Mouse (Mus musculus) mouse trophoblast stem cell (cell line): ENCODE measurements around the gene Mex3a.

Source experiments
- in situ Hi-C, 2 experiments: fragments of 300-500 bp; cut with MseI, MboI; formaldehyde crosslinking; loops; 2 replicates in 1 of 2; 3 replicates in 1 of 2; pipeline ENCODE4 v1.15.1; 2025

Gene Mex3a

DNA sequence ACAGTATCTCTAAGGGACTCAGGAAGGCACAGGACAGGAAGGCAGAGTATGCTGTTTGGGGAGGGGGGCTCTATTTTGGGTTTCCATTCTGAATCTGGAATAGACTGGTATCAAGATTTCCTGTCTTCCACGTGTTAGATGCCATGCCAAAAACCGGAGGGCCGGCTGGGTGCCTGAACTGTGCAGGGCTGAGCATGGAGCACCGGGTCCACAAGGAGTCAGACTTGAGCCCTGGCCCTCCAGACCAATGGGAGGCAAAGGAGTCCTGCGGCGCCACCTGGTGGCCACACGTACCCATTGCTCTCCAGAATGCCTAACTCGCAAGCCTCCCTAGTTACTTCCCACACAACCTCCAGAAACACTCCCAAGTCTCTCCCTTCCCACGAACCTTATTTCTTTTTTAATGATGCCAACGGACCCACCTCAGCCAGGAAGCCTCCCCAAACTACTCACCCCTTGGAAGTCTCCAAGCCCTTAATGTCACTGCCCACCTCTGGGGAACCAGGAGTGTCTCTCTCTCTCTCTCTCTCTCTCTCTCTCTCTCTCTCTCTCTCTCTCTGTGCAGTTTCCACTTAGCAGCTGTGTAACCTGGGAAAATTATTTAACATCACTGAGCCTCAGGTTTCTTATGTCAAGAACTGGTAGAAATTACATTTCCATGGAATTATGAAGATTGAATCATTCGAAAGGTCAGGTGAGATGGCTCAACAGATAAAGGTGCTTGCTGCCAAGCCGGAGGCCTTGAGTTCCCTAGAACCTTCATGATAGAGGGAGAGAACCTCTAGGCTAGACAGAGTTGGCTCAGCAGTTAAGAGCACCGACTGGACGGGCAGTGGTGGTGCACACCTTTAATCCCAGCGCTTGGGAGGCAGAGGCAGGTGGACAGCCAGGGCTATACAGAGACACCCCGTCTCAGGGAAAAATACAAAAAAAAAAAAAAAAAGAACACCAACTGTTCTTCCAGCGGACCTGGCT is 5.8 kb upstream of the Mex3a start:
- in situ Hi-C loops, result loop anchor here in 1 of 2 experiments (10.0 kb wide), 1 partner anchor 122 kb away; no protein-coding TSS in a partner anchor

DNA sequence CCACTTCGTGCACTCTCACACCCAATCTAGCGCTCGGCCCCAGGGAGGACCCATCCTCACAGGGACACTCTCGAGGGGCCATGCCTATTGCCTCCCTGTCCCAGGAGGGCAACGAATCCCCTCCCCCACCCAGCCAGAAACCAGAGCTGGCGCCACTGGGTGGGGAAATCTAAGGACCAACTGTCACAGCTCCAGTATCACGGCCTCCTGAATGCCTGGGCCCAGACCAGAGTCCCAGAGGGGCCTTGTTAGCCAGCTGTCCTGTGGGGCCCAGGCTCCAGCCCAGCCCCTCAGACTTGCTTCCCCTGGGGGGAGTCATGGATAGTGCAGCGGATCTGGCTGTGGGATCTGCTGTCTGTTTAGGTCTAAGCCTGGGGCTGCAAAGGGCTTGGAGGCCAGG is 4.6 kb upstream of the Mex3a start:
- in situ Hi-C loops, result loop anchor here in 1 of 2 experiments (10.0 kb wide), 1 partner anchor 123 kb away; no protein-coding TSS in a partner anchor

DNA sequence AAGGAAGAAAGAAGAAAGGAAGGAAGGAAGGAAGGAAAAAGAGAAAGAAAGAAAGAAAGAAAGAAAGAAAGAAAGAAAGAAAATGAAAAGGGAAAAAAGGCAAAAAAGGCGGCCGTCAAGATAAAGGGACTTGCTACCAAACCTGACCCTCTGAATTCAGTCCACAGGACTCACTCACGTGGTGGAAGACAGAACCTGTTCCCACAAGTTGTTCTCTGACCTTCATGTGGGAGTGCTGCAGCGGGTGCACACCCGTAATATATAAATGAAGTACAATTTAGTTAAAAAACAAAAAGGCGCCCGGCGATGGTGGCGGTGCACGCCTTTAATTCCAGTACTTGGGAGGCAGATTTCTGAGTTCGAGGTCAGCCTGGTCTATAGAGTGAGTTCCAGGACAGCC is 3.5 kb upstream of the Mex3a start:
- in situ Hi-C loops, result loop anchor here in 1 of 2 experiments (10.0 kb wide), 1 partner anchor 124 kb away; no protein-coding TSS in a partner anchor

DNA sequence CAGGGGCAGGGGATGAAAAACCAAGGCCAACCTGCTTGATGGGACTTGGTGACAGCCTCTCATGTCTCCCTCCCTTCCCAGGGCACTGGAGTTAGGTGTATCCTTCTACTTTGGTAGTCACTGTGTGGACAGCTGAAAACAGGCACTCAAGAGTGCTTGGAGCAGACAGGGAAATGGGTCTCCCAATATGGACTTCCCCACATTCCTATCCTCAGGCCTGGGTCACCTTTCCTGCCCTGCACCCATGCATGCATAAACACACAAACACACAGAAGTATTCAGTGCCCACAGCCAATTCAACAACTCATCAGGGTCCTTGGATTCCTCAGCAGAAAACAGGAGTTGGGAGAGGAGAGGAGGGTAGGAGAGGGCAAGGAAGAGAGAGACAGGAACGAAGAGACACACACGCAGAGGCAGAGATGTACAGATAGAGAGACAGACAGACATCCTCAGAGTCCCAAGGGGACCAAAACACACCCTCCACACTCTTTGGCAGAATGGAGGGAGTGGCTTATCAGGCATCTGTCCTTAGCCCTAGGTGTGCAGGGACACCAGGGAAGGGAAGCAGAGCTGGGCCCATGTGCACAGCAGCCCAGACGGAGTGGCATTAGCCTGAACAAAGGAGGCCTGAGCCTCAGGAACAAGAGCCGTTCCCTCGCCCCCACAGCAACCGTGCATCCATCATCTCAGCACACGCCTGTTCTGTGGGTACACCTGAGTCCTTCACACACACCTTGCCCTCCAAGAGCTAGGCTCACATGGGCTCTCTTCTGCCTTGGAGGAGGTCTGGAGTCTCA is 2.8 kb upstream of the Mex3a start:
- in situ Hi-C loops, result loop anchor here in 1 of 2 experiments (10.0 kb wide), 1 partner anchor 125 kb away; no protein-coding TSS in a partner anchor

DNA sequence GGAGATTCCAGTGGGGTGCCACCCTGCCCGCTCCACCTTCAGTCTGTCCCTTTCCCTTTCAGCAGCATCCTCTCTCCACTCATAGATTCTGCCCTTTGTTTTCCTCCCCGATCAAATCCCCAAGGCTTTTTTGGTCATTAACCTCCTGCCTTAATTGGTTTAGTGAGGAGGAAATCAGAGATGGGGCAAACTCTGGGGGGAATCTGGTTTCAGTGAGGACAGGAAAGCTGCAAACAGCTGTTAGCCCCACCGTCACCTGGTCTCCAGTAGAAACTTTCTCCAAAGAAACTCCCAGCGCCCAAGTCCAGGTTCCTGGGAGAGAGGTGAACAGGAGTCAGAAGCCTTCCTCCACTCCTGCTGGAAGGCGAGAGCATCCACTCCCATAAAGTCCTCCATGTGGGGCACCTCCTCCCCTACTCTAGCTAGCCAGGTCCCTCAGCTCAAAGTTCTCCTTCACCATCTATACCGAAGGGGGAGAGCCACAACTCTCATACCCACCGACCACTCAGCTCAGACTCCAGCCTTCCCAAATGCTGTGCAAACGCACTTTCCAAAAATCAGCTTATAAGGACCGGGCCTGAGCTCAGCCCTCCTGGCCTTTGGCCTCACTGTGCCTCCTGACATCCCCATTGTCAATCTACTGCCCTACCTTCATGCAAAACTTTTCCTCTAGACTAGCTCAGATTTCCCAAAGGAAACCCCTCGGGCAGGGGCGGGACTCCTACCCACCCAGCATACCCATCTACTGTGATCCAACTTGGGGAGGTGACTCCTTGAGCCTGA is 1.9 kb upstream of the Mex3a start:
- in situ Hi-C loops, result no loop called here

DNA sequence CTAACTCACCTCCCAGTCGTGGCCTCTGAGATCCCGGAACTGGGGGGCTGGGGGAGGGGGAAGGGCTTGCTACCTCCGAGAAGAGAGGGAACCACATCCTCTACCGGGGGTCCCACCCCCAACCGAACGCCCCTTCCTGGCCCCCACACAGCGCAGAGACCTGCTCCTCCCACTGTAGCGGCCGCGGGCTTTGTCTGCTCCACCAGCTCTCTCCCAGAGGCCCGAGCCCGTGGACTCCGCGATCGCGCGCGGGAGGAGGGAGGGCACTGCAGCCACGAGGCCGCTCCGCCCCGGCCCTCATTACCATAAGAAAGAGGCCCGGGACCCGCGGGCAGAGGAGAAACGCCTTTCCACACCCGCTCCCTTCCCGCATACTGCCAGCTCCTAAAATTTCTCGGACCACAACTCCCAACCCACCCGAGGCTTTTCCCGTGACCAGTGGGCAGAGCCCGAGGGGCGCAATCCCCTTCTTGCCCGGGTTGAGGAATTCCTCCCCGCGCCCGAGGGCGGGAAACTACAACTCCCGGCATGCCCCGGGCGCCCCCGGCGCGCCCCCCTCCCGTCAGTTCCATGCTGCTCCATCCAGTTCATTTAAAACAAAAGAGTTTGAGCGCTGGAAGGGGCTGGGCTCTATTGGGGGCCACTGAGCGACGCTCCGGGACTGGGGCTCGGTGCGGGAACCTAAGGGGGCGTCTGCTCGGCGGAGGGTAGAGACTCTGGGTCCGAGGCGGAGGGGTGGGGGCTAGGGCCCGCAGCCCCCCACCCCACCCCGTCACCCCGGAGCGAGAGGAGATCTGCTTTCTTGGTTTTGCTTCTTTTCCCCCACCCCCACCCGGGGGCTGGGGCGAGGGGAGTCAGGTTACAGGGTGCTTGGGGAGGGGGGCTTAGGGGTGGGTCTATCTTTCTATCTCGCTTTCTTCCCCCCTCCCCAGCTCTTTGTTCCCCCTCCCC is 572 bp upstream of the Mex3a start:
- in situ Hi-C loops, result no loop called here

DNA sequence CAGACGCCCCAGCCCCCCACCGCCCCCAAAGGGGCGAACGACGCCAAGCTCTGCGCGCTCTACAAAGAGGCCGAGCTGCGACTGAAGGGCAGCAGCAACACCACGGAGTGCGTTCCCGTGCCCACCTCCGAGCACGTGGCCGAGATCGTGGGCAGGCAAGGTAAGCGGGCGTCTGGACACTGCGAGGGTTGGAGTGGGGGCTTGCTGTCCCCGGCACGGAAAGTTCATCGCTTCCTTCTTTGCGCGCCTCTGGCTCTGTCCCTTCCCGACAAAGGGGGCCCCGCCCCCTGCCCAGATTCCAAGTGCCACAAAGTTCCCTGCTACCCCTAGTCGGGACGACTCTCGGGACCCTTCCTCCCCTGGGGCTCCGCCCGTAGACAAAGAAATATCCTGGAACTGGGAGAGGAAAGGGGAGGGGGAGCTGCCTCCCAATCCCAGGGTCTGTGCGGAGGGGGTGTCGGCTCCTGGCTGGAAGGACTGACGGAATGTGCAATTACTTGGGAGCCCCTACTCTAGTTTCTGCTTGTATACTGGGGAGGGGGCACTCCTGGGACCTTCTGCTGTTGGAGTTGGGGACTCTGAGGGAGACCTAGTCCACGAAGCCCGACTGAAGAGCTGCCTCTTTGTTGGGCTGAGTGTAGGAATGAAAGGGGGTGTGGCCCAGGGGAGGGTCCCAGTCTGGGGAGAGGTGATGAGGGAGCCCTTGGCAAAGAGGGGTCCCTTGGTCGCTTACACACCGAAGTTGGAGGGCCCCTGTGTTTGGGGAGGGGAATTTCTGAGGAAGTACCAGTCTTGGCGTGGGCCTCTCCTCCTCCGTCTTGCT is 705 bp downstream of the Mex3a start:
- in situ Hi-C loops, result no loop called here

DNA sequence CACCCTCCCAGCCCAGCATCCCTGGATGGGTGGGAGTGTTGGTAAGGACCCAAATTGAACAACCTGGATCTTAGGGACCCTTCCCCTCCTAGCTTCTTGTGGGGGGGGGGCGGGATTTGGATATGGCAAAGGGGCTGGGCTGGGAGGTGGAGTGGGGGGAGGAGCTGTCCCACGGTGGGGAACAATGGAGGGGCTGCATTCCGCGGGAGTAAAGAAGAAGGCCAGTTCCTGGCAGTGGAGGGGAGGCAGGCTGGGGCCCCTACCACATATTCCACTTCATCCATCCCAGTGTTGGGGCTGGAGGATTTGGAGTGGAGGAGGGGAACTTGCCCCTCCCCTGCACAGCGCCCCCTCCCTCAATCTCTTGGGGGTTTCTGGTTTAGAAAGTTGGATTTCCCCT is 1.5 kb downstream of the Mex3a start:
- in situ Hi-C loops, result no loop called here

DNA sequence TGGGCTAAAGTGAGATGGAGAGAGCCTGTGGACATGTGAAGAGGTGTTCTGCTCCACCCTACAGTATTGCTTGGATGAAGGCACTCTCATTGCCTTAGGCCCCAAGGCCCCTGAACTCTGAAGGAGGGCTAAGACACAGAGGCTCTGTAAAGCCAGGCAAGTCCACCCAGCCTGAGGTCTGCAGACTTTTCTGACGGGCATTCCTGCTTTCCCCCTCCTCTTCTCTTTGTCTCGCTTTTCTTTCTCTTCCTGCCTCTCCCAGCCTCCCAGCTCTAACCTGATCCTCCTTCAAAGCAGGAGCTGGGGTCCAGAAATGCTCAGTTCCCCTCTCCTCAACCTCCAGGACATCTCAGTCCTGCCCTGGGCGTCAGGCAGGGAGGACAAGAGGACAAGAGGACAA is 2.8 kb downstream of the Mex3a start:
- in situ Hi-C loops, result no loop called here

DNA sequence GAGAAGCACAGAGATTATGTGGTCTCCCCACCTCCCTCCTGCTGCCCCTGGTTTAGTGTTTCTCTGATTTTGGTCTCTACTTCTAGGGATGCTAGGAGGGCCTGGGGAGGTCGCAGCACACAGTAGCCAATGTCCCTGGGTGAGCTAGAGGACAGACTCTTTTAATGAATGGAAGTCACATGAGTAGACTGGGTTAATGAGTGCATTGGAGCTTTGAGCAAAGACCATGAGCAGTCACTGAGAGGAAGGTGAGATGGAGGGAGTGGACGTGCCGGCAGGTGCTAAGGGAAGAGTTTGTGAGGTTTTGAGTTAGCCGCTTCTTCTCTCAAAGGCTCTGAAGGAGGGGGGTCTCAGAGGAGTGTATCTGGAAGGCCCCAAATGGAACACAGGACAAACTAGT is 3.3 kb downstream of the Mex3a start:
- in situ Hi-C loops, result no loop called here

DNA sequence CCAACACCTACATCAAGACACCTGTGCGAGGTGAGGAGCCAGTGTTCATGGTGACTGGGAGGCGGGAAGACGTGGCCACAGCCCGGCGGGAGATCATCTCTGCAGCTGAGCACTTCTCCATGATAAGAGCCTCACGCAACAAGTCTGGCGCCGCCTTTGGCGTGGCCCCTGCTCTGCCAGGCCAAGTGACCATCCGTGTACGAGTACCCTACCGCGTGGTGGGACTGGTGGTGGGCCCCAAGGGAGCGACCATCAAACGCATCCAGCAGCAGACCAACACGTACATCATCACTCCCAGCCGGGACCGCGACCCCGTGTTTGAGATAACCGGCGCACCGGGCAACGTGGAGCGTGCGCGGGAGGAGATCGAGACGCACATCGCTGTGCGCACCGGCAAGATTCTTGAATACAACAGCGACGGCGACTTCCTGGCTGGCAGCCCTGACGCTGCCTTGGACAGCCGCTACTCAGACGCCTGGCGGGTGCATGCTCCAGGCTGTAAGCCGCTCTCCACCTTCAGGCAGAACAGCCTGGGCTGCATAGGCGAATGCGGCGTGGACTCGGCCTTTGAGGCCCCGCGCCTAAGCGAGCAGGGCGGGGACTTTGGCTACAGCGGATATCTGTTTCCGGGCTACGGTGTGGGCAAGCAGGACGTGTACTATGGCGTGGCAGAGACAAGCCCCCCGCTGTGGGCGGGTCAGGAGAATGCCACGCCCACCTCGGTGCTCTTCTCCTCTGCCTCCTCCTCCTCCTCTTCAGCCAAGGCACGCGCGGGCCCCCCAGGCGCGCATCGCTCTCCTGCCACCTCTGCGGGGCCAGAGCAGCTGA is 4.1 kb downstream of the Mex3a start:
- in situ Hi-C loops, result no loop called here

DNA sequence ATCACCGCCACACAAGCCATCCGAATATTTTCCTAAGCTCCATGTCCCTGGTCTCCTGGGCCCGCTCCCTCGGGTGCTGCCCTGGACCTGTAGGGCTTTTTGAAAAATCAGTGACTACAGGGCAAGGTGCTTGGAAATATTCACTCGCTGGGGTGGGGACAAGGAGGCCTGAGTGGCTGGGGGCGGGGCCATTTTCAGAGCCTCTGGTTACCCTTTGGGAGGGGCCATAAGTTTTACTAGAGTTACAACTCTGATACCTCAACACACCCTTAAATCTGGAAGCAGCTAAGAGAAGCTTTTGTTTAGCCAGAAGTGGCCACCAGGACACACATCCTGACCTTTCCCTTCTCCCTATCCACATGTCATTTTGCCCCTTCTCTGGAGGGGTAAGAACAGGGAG is 5.0 kb downstream of the Mex3a start:
- in situ Hi-C loops, result no loop called here

DNA sequence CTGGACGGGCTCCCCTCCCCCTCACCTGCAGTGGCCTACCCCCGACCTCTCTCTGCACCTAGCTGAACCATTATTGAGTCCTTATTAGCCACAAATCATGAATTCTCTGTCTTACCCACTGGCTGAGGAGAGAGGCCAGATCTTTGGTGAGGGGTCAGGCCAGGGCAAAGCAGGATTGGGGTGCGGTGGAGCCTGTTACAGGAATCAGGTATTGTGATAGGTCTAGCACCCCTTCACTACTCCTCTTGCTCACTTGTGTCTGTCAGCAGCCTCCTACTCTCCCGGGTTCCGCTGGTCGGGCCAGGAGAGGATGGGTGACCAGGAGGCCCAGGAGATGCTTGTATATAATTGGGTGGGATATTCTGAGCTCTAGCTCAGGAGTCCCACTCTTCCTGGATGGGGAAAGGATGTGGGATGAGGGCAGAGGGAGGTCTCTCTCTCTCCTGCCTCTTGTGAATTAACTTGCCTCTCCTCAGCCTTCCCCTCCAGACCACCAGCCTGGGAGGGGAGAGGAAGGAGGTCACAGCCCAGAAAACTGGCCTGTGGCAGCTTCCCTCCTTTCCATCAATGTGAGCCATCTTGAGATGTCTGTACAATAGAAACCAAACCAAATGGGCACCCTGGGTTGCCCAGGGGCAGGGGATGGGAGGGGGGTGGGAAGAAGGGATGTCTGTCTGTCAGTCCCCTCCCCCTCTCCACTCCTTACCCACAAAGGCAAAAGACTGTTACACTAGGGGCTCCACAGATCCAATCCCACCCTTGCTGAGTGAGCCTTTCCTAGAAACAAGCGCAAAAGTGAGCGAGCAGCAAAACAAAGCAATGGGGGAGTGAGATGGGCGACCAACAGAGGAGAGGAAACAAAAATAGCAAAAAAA is 6.3 kb downstream of the Mex3a start:
- in situ Hi-C loops, result no loop called here

DNA sequence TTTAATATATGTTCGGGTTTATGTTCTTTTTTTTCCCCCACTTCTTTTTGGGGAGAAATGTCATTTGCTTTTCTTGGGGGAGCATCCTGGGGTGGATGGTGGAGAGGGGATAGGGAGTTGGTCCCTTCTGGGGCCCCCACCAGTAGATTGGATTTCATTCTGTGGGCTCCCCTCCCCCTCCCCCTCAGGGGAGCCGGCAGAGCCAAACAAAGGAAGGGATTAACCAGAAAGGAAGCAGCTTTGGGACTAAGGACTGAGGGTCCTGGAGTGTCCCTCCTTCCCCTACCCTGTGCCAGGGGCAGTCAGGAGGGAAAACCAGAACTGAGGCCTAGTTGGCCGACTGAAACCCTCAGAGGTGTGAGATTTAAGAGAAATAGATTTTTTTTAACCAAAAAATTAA is 7.2 kb downstream of the Mex3a start:
- in situ Hi-C loops, result no loop called here

DNA sequence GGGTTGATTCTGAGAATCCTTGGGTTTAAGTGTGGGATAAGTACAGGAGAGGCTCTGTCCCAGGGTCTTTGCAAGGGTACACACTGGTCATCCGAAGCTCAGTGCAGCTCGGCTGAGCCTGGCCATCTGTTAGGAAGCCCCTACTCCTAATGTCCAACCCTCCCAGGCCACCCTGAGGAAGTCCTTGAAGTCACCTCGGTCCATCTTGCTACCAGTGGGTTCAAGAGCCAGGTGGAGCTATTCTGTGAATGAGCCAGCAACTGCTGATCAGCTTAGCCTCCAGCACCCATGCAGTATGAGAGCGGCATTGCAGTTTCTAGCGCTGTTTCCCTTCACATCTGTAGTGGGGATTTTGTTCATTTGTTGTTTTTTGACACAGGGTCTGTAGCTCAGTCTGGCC is 7.9 kb downstream of the Mex3a start:
- in situ Hi-C loops, result no loop called here

DNA sequence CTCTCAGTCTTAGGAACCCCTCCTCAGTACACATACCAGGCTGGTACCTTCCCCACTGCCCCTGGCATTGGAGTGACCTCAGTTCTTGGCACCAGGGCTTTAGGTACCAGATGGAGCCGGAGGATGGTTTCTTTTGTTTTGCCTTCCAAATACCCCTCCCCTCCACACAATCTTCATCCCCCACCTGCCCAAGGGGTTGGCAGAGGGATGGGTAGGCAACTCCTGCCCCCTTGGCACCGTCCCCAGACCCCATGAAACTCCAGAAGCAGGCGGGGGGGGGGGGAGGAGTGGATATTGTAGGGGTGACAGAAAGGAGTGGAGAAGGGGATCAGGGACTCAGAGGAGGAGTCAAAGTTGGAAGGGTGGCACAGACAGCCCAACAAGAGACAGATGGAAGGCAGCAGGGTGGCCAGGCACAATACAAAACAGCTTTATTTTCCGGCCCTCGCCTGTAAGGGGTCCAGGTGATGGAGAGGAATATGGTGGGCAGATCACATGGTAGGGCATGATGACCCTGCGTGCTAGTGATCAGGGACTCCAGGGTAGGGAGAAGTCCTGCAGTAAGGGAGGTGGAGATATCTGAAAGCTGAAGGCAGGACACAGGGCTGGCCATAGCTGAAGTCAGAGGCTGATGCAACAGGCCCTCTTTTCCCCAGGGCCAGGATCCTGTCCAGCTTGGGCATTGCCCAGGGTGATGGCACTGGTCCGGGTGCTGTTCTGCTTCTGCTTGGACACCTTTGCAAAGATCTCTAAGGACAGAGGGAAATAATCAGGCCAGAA is 9.6 kb downstream of the Mex3a start:
- in situ Hi-C loops, result no loop called here

DNA sequence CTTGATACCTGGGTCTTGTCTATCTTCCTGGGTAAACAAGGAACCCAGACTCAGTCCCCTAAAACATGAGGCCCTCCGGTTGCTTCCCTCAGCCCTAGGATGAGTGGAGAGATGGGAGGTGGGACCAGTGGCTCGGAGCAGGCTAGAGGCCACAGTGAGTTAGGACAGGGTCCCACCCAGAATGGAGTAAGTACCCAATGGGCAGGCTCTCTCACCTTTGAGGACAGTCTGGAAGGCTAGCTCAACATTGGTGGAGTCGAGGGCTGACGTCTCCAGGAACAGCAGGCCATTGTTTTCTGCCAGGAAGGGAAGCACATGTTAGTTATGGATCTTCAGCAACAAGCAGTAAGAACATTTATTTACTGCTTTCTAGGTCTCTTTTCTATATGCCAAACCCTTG is 10.3 kb downstream of the Mex3a start:
- in situ Hi-C loops, result no loop called here
